Mouse (Mus musculus) hindbrain, embryonic 13.5 days (tissue): ENCODE measurements around the gene Pdhb. TPM values are rescaled to one million over a fixed set of nuclear protein-coding genes. Genes with fewer than 3 reads are reported as not detected.
"Not testable (repeated sequence)": the region's sequence is repeated elsewhere in the genome, so short reads cannot be mapped to it uniquely, and the experiment has no call there.

Source experiments
- ATAC-seq: fragments of 200-750 bp; cut with Nextera tagmentation; 2 replicates; pipeline ENCODE4 v1.8.0; 2017; ENCODE audit warnings: moderate TSS enrichment; ENCODE audit not compliant: low FRiP score
- H3K27ac ChIP-seq: fragments of 300-500 bp; sonication (generic); 2 replicates; pipeline ENCODE4 v1.5.1; 2015; ENCODE audit warnings: inconsistent platforms, mild to moderate bottlenecking, moderate library complexity
- H3K27me3 ChIP-seq: fragments of 300-500 bp; sonication (generic); 2 replicates; pipeline ENCODE4 v1.6.1; 2015; ENCODE audit warnings: mild to moderate bottlenecking, inconsistent platforms
- H3K36me3 ChIP-seq: fragments of 300-500 bp; sonication (generic); 2 replicates; pipeline ENCODE4 v1.6.1; 2015; ENCODE audit warnings: mild to moderate bottlenecking, inconsistent platforms
- H3K4me1 ChIP-seq: fragments of 300-500 bp; sonication (generic); replicated peaks from 2 replicates; pipeline ENCODE4 v1.6.1; 2015; ENCODE audit warnings: inconsistent platforms
- H3K4me2 ChIP-seq: fragments of 300-500 bp; sonication (generic); 2 replicates; pipeline ENCODE4 v1.6.1; 2015; ENCODE audit warnings: inconsistent platforms, mild to moderate bottlenecking, moderate library complexity
- H3K4me3 ChIP-seq: fragments of 300-500 bp; sonication (generic); 2 replicates; pipeline ENCODE4 v1.5.1; 2015; ENCODE audit warnings: mild to moderate bottlenecking, inconsistent platforms
- H3K9ac ChIP-seq: fragments of 300-500 bp; sonication (generic); 2 replicates; pipeline ENCODE4 v1.6.1; 2015; ENCODE audit warnings: mild to moderate bottlenecking, inconsistent platforms
- H3K9me3 ChIP-seq: fragments of 300-500 bp; sonication (generic); 2 replicates; pipeline ENCODE4 v1.6.1; 2016; ENCODE audit warnings: inconsistent platforms
- WGBS: fragments of 180-500 bp; shearing (Covaris S2); methylation state at CpG from one replicate; pipeline ENCODE4 v1.1.7; 2015; 5-methylcytosine and 5-hydroxymethylcytosine counted together
- polyA plus RNA-seq: library from polyadenylated mRNA; unstranded; fragments of >200 nt; fragmentation: Nextera tagmentation; extraction: Ambion mirVana; gene quantifications from 2 replicates; pipeline ENCODE4 v1.2.1, GENCODE M21; 2015

Gene Pdhb
- polyA plus RNA-seq, 1 experiment from 2014 or later, result 246 TPM

DNA sequence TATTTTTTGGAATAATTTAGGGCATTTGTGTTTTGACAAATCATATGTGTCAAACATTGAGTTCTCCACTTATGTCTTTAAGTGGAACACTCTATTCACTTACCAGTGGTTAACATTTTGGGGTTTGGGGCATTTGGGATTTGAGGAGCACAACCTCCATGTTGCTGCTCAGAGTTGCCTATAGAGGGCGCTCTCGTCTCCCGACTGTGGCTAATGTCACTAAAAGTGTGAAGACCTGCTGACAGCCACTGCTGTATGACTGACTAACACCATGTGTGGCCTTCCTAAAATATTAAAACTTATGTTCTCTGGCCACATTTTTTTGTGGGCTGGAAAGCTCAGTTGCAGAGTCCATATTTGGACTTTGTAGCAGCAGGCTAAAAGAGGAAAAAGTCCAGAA, 10.5 kb upstream of the Pdhb start:
- Histone ChIP-seq H3K9me3 (no peaks in the 10 kb centered on the region), H3K27me3 (no peaks in the 10 kb centered on the region), H3K27ac (no peak overlapping the region), H3K4me1 (no peaks in the 10 kb centered on the region), H3K36me3 (no peaks in the 10 kb centered on the region), H3K4me3 (no peak overlapping the region), H3K9ac (no peak overlapping the region), H3K4me2 (no peak overlapping the region)
- 56% methylated on average over 3 of the region's 3 CpGs for whole genome bisulfite sequencing
- no peak for ATAC-seq

- ATAC-seq, result no peak
- no peak overlapping the region for H3K4me2 ChIP-seq
- no peaks in the 10 kb centered on the region for H3K36me3 ChIP-seq
- H3K27me3 ChIP-seq, result no peaks in the 10 kb centered on the region
- H3K4me1 ChIP-seq, result no peaks in the 10 kb centered on the region
- no peak overlapping the region for H3K9ac ChIP-seq
- H3K9me3 ChIP-seq, result no peaks in the 10 kb centered on the region
- WGBS, result 73% methylated on average over 4 of the region's 4 CpGs
- H3K27ac ChIP-seq, result no peak overlapping the region
- no peak overlapping the region for H3K4me3 ChIP-seq
Measured at GRCm38 (mm10) chr14:8180371-8181035, 7.7 kb upstream of the Pdhb start.

- Histone ChIP-seq H3K4me3 (no peak overlapping the region), H3K27ac (no peak overlapping the region), H3K4me1 (peaks cover 10% of the 10 kb centered on the region), H3K36me3 (no peaks in the 10 kb centered on the region), H3K9ac (no peak overlapping the region), H3K27me3 (no peaks in the 10 kb centered on the region), H3K9me3 (no peaks in the 10 kb centered on the region), H3K4me2 (no peak overlapping the region)
- WGBS, result 54% methylated on average over 5 of the region's 5 CpGs
- ATAC-seq, result no peak
Measured at GRCm38 (mm10) chr14:8176251-8176650, 3.4 kb upstream of the Pdhb start.

- Histone ChIP-seq H3K9me3 (no peaks in the 10 kb centered on the region), H3K27ac (no peak overlapping the region), H3K27me3 (no peaks in the 10 kb centered on the region), H3K4me1 (peaks cover 10% of the 10 kb centered on the region), H3K9ac (no peak overlapping the region), H3K4me3 (no peak overlapping the region), H3K36me3 (peaks cover 15% of the 10 kb centered on the region), H3K4me2 (no peak overlapping the region)
- ATAC-seq, result no peak
- WGBS, result 86% methylated on average over 5 of the region's 5 CpGs
Measured at GRCm38 (mm10) chr14:8174634-8175033, 1.8 kb upstream of the Pdhb start.

- peak overlapping the region; percentile 98 for H3K4me3 ChIP-seq
- peak overlapping the region; percentile 84 for H3K4me2 ChIP-seq
- ATAC-seq, result peak; percentile 2; the same call in 1 of the 2 replicates
- not testable (repeated sequence) for H3K9me3 ChIP-seq, H3K27me3 ChIP-seq
- H3K36me3 ChIP-seq, result peaks cover 24% of the 10 kb centered on the region
- peak overlapping the region; percentile 73 for H3K9ac ChIP-seq
- peaks cover 10% of the 10 kb centered on the region for H3K4me1 ChIP-seq
- H3K27ac ChIP-seq, result peak overlapping the region; percentile 76
- WGBS, result 31% methylated on average over 7 of the region's 7 CpGs
Measured at GRCm38 (mm10) chr14:8173542-8174250, 871 bp upstream of the Pdhb start.

GRCm38 (mm10) chr14:8164463-8164862, 8.4 kb downstream of the Pdhb start:
- Histone ChIP-seq H3K4me2 (no peak overlapping the region), H3K27me3 (no peaks in the 10 kb centered on the region), H3K36me3 (peaks cover 95% of the 10 kb centered on the region), H3K9ac (no peak overlapping the region), H3K27ac (no peak overlapping the region), H3K9me3 (no peaks in the 10 kb centered on the region), H3K4me1 (no peaks in the 10 kb centered on the region), H3K4me3 (no peak overlapping the region)
- WGBS, result 83% methylated on average over 7 of the region's 7 CpGs
- no peak for ATAC-seq

DNA sequence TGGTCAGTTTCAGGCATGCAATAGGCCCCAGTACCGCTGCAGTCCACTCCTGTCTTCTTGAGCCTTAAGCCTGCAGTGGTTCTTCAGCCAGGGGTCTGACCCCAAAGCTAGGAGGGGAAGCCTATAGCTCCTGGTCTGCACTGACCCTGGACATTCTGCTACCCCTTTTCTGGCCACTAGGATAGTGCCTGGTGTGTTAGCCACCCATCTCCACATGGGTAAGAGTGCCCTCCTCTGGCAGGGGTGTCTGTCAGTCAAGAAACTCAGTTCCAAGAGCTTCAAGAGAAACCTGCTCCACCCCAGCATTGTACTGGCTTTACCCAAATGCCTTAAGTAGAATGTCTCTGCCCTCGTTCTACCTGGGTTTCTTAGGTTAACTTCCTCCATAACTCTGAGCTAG, 11.0 kb downstream of the Pdhb start:
- no peaks in the 10 kb centered on the region for H3K4me1 ChIP-seq
- no peak overlapping the region for H3K27ac ChIP-seq
- H3K36me3 ChIP-seq, result peaks cover 88% of the 10 kb centered on the region
- WGBS, result 87% methylated on average over 2 of the region's 2 CpGs
- H3K4me3 ChIP-seq, result no peak overlapping the region
- no peaks in the 10 kb centered on the region for H3K27me3 ChIP-seq
- H3K9ac ChIP-seq, result no peak overlapping the region
- no peaks in the 10 kb centered on the region for H3K9me3 ChIP-seq
- ATAC-seq, result no peak
- H3K4me2 ChIP-seq, result no peak overlapping the region

GRCm38 (mm10) chr14:8159141-8159540, 13.7 kb downstream of the Pdhb start:
- no peak overlapping the region for H3K27ac ChIP-seq
- ATAC-seq, result no peak
- H3K4me3 ChIP-seq, result no peak overlapping the region
- H3K9ac ChIP-seq, result no peak overlapping the region
- no peaks in the 10 kb centered on the region for H3K4me1 ChIP-seq
- no peaks in the 10 kb centered on the region for H3K27me3 ChIP-seq
- H3K36me3 ChIP-seq, result peaks cover 76% of the 10 kb centered on the region
- no peaks in the 10 kb centered on the region for H3K9me3 ChIP-seq
- no peak overlapping the region for H3K4me2 ChIP-seq
- 86% methylated on average over 3 of the region's 3 CpGs for WGBS

DNA sequence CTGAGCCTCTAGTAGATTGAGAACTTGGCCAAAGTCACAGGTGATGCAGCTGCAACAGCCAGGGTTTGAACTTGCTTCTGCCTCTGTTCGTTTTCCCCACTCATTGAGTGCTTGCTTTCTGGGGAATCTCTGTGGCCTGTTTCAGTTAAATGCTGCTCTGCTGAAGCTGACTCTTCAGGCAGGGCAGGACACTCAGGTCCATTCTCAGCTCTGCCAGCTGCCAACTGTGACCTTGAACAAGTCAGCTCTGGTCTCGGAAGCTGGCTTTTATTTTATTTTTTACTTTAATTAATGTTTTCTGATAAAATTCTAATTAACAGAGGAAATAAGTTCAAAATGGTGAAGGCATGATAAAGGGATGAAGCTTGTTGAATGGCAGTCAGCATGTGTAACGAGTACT, 14.1 kb downstream of the Pdhb start:
- Histone ChIP-seq H3K9me3 (no peaks in the 10 kb centered on the region), H3K4me2 (no peak overlapping the region), H3K27me3 (no peaks in the 10 kb centered on the region), H3K9ac (no peak overlapping the region), H3K4me3 (no peak overlapping the region), H3K4me1 (no peaks in the 10 kb centered on the region), H3K27ac (no peak overlapping the region), H3K36me3 (peaks cover 74% of the 10 kb centered on the region)
- ATAC-seq, result no peak
- WGBS, result 91% methylated on average over 3 of the region's 3 CpGs

- H3K9me3 ChIP-seq, result no peaks in the 10 kb centered on the region
- WGBS, result 37% methylated on average over 3 of the region's 3 CpGs
- no peaks in the 10 kb centered on the region for H3K27me3 ChIP-seq
- H3K36me3 ChIP-seq, result peaks cover 74% of the 10 kb centered on the region
- H3K27ac ChIP-seq, result no peak overlapping the region
- no peak overlapping the region for H3K9ac ChIP-seq
- H3K4me3 ChIP-seq, result no peak overlapping the region
- H3K4me2 ChIP-seq, result no peak overlapping the region
- no peak for ATAC-seq
- no peaks in the 10 kb centered on the region for H3K4me1 ChIP-seq
Measured at GRCm38 (mm10) chr14:8156947-8157346, 15.9 kb downstream of the Pdhb start.

DNA sequence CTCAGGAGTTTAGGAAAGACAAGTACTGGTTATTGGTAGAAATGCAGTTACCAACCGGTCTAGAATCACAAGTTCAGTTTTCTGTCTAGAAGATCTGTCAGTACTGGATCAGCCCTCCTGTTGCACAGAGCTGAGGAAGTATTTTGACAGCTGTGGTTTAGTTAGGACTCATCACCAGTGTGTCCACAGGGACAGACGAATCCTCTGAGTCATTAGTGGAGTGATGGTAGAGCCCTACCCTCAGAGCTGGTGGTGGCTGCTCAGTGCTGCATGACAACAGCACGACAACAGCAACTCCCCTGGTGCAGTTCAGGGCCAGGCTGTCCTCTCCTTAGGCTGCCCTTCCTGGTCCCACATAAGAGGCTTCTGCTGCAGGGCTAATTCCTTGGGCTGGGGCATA, 18.8 kb downstream of the Pdhb start:
- no peaks in the 10 kb centered on the region for H3K9me3 ChIP-seq

DNA sequence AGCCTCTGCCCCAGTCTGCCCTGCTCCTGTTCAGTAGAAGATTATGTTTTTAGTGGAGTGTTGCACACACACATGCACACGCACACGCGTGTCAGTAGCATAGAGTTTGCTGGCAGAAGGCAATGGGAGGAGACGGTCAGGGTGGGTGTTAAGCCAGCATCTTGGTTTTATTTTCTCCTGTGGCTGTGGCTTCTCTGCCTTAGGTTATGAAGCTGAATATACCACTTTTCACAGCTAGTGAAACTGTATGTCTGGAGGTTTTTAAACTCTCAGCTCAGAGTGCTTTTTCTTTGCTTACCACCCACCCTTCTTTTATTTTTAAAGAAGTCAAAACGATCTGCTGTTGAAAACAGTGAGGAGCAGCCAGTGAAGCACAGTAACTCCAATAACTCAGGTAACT, 21.1 kb downstream of the Pdhb start:
- Histone ChIP-seq H3K4me3 (no peak overlapping the region), H3K27ac (no peak overlapping the region), H3K27me3 (no peaks in the 10 kb centered on the region), H3K9me3 (no peaks in the 10 kb centered on the region), H3K9ac (no peak overlapping the region), H3K36me3 (peaks cover 62% of the 10 kb centered on the region), H3K4me1 (no peaks in the 10 kb centered on the region), H3K4me2 (no peak overlapping the region)
- WGBS, result 98% methylated on average over 5 of the region's 5 CpGs
- ATAC-seq, result no peak

More for the DNA sequence above, 18.8 kb downstream of the Pdhb start:
- Histone ChIP-seq H3K4me2 (no peak overlapping the region), H3K27me3 (no peaks in the 10 kb centered on the region), H3K4me3 (no peak overlapping the region), H3K4me1 (no peaks in the 10 kb centered on the region), H3K27ac (no peak overlapping the region), H3K36me3 (peaks cover 61% of the 10 kb centered on the region), H3K9ac (no peak overlapping the region)
- 75% methylated on average over 3 of the region's 3 CpGs for WGBS
- ATAC-seq, result no peak

DNA sequence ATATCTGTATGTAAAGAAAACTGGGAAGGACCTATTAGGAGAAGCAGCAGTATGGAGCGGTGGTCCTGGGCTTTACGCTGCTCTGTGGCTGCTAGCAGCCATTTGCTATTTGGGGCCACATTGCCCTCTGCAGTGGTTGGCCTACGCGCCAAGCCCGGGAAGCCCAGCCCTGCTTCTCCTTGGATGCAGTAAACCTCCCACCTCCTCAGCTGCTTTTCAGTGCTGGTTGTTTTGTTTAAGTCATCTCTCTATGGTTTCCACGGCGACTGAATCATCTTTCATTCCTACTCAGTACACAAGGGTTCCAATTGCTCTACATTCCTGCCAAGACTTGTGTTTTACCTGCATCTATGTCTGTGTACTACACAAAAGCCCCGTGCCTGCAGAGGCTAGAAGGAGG, 24.0 kb downstream of the Pdhb start:
- no peak overlapping the region for H3K27ac ChIP-seq
- no peak overlapping the region for H3K4me3 ChIP-seq
- no peaks in the 10 kb centered on the region for H3K9me3 ChIP-seq
- H3K4me2 ChIP-seq, result no peak overlapping the region
- ATAC-seq, result no peak
- peaks cover 75% of the 10 kb centered on the region for H3K36me3 ChIP-seq
- H3K9ac ChIP-seq, result no peak overlapping the region
- 81% methylated on average over 8 of the region's 8 CpGs for WGBS
- H3K27me3 ChIP-seq, result no peaks in the 10 kb centered on the region
- H3K4me1 ChIP-seq, result no peaks in the 10 kb centered on the region
